Mouse (Mus musculus): ENCODE data around the gene Stag3. TPM values are rescaled to one million over a fixed set of nuclear protein-coding genes. Genes with fewer than 3 reads are reported as not detected.

Stag3 gene
- polyA plus RNA-seq, 1 experiment from 2014 or later = 1.3 TPM

GRCm38 (mm10) chr5:138271232-138271631 is 8.8 kb upstream of the Stag3 start:
- Histone ChIP-seq H3K27ac (replicated peaks) (no peak overlapping the region), H3K9ac (no peak overlapping the region), H3K36me3 (replicated peaks) (no peaks in the 10 kb centered on the region), H3K4me2 (no peak overlapping the region), H3K9me3 (replicated peaks) (no peaks in the 10 kb centered on the region), H3K27me3 (peaks cover 44% of the 10 kb centered on the region), H3K4me3 (replicated peaks) (no peak overlapping the region), H3K4me1 (replicated peaks) (0 out of 2 replicates have a peak, but pooled peaks cover 2% of the 10 kb centered on the region)
- ATAC-seq (ENCODE audit: insufficient read depth) = no peak
- WGBS (ENCODE audit: insufficient replicate concordance) = 26% methylated on average over 3 of the region's 3 CpGs

- Histone ChIP-seq H3K36me3 (replicated peaks) (no peaks in the 10 kb centered on the region), H3K9ac (no peak within 1 kb of the TSS), H3K27me3 (peaks cover 44% of the 10 kb centered on the region), H3K4me3 (replicated peaks) (no peak within 1 kb of the TSS), H3K27ac (replicated peaks) (no peak within 1 kb of the TSS), H3K4me1 (replicated peaks) (0 out of 2 replicates have a peak, but pooled peaks cover 2% of the 10 kb centered on the region), H3K4me2 (no peak within 1 kb of the TSS), H3K9me3 (replicated peaks) (no peaks in the 10 kb centered on the region)
- ATAC-seq (ENCODE audit: insufficient read depth) = no peak
- WGBS (ENCODE audit: insufficient replicate concordance) = 16% methylated on average over 12 of the region's 12 CpGs
Measured at GRCm38 (mm10) chr5:138272409-138272923, 7.6 kb upstream of the Stag3 start, which contains the start of gene Gal3st4. TSS of gene Gal3st4 (minus strand) at chr5:138272840.

- H3K27ac ChIP-seq (replicated peaks) = no peak overlapping the region
- H3K27me3 ChIP-seq = peaks cover 55% of the 10 kb centered on the region
- no peak overlapping the region for H3K4me2 ChIP-seq
- H3K4me1 ChIP-seq (replicated peaks) = peaks cover 3% of the 10 kb centered on the region
- no peaks in the 10 kb centered on the region for H3K36me3 ChIP-seq (replicated peaks)
- no peak for ATAC-seq (ENCODE audit: insufficient read depth)
- H3K9ac ChIP-seq = no peak overlapping the region
- H3K9me3 ChIP-seq (replicated peaks) = no peaks in the 10 kb centered on the region
- 50% methylated on average over 8 of the region's 8 CpGs for WGBS (ENCODE audit: insufficient replicate concordance)
- H3K4me3 ChIP-seq (replicated peaks) = no peak overlapping the region
Measured at GRCm38 (mm10) chr5:138274186-138274585, 5.9 kb upstream of the Stag3 start.

GRCm38 (mm10) chr5:138275216-138276050 is 4.6 kb upstream of the Stag3 start:
- WGBS (ENCODE audit: insufficient replicate concordance) = 64% methylated on average over 41 of the region's 41 CpGs
- no peaks in the 10 kb centered on the region for H3K9me3 ChIP-seq (replicated peaks)
- no peak for ATAC-seq (ENCODE audit: insufficient read depth)
- peaks cover 16% of the 10 kb centered on the region for H3K4me1 ChIP-seq (replicated peaks)
- no peak overlapping the region for H3K4me2 ChIP-seq
- no peak overlapping the region for H3K27ac ChIP-seq (replicated peaks)
- H3K36me3 ChIP-seq (replicated peaks) = no peaks in the 10 kb centered on the region
- peaks cover 56% of the 10 kb centered on the region for H3K27me3 ChIP-seq
- H3K4me3 ChIP-seq (replicated peaks) = no peak overlapping the region
- H3K9ac ChIP-seq = no peak overlapping the region

GRCm38 (mm10) chr5:138277994-138278393 is 2.0 kb upstream of the Stag3 start:
- H3K4me1 ChIP-seq (replicated peaks) = peaks cover 17% of the 10 kb centered on the region
- H3K36me3 ChIP-seq (replicated peaks) = no peaks in the 10 kb centered on the region
- H3K4me2 ChIP-seq = no peak overlapping the region
- H3K27ac ChIP-seq (replicated peaks) = no peak overlapping the region
- H3K27me3 ChIP-seq = peaks cover 31% of the 10 kb centered on the region
- no peak for ATAC-seq (ENCODE audit: insufficient read depth)
- no peak overlapping the region for H3K4me3 ChIP-seq (replicated peaks)
- WGBS (ENCODE audit: insufficient replicate concordance) = 81% methylated on average over 7 of the region's 7 CpGs
- H3K9me3 ChIP-seq (replicated peaks) = no peaks in the 10 kb centered on the region
- no peak overlapping the region for H3K9ac ChIP-seq

GRCm38 (mm10) chr5:138280425-138280768 is 357 bp downstream of the Stag3 start:
- Histone ChIP-seq H3K4me1 (replicated peaks) (peaks cover 15% of the 10 kb centered on the region), H3K4me2 (peak overlapping the region; percentile 79), H3K4me3 (replicated peaks) (peak overlapping the region; percentile 57), H3K27me3 (peaks cover 21% of the 10 kb centered on the region), H3K27ac (replicated peaks) (no peak overlapping the region), H3K9me3 (replicated peaks) (no peaks in the 10 kb centered on the region), H3K9ac (no peak overlapping the region), H3K36me3 (replicated peaks) (no peaks in the 10 kb centered on the region)
- 21% methylated on average over 26 of the region's 26 CpGs for WGBS (ENCODE audit: insufficient replicate concordance)
- no peak for ATAC-seq (ENCODE audit: insufficient read depth)

GRCm38 (mm10) chr5:138280829-138281228 is 789 bp downstream of the Stag3 start:
- Histone ChIP-seq H3K4me2 (peak overlapping the region; percentile 79), H3K36me3 (replicated peaks) (no peaks in the 10 kb centered on the region), H3K4me1 (replicated peaks) (peaks cover 15% of the 10 kb centered on the region), H3K9me3 (replicated peaks) (no peaks in the 10 kb centered on the region), H3K27ac (replicated peaks) (no peak overlapping the region), H3K27me3 (peaks cover 17% of the 10 kb centered on the region), H3K4me3 (replicated peaks) (no peak overlapping the region), H3K9ac (no peak overlapping the region)
- WGBS (ENCODE audit: insufficient replicate concordance) = 71% methylated on average over 15 of the region's 15 CpGs
- ATAC-seq (ENCODE audit: insufficient read depth) = no peak

- Histone ChIP-seq H3K36me3 (replicated peaks) (no peaks in the 10 kb centered on the region), H3K9me3 (replicated peaks) (no peaks in the 10 kb centered on the region), H3K4me3 (replicated peaks) (no peak overlapping the region), H3K9ac (no peak overlapping the region), H3K27ac (replicated peaks) (no peak overlapping the region), H3K4me1 (replicated peaks) (peaks cover 15% of the 10 kb centered on the region), H3K4me2 (no peak overlapping the region), H3K27me3 (peaks cover 16% of the 10 kb centered on the region)
- no peak for ATAC-seq (ENCODE audit: insufficient read depth)
- WGBS (ENCODE audit: insufficient replicate concordance) = 62% methylated on average over 2 of the region's 2 CpGs
Measured at GRCm38 (mm10) chr5:138281798-138282197, 1.8 kb downstream of the Stag3 start.

- no peaks in the 10 kb centered on the region for H3K9me3 ChIP-seq (replicated peaks)
- no peak overlapping the region for H3K9ac ChIP-seq
- WGBS (ENCODE audit: insufficient replicate concordance) = 39% methylated on average over 1 of the region's 1 CpGs
Measured at GRCm38 (mm10) chr5:138283540-138283939, 3.5 kb downstream of the Stag3 start.

GRCm38 (mm10) chr5:138287861-138288260 is 7.8 kb downstream of the Stag3 start:
- no peaks in the 10 kb centered on the region for H3K27me3 ChIP-seq
- H3K27ac ChIP-seq (replicated peaks) = no peak overlapping the region
- WGBS (ENCODE audit: insufficient replicate concordance) = 47% methylated on average over 3 of the region's 3 CpGs
- no peak for ATAC-seq (ENCODE audit: insufficient read depth)
- H3K4me1 ChIP-seq (replicated peaks) = no peaks in the 10 kb centered on the region
- no peak overlapping the region for H3K9ac ChIP-seq
- no peaks in the 10 kb centered on the region for H3K36me3 ChIP-seq (replicated peaks)
- H3K9me3 ChIP-seq (replicated peaks) = no peaks in the 10 kb centered on the region
- no peak overlapping the region for H3K4me2 ChIP-seq
- H3K4me3 ChIP-seq (replicated peaks) = no peak overlapping the region

More at GRCm38 (mm10) chr5:138283540-138283939, 3.5 kb downstream of the Stag3 start:
- no peak for ATAC-seq (ENCODE audit: insufficient read depth)
- H3K4me3 ChIP-seq (replicated peaks) = no peak overlapping the region
- H3K27me3 ChIP-seq = peaks cover 12% of the 10 kb centered on the region
- H3K4me2 ChIP-seq = no peak overlapping the region
- H3K36me3 ChIP-seq (replicated peaks) = no peaks in the 10 kb centered on the region
- peaks cover 15% of the 10 kb centered on the region for H3K4me1 ChIP-seq (replicated peaks)
- no peak overlapping the region for H3K27ac ChIP-seq (replicated peaks)

GRCm38 (mm10) chr5:138291638-138292037 is 11.6 kb downstream of the Stag3 start:
- Histone ChIP-seq H3K9me3 (replicated peaks) (no peaks in the 10 kb centered on the region), H3K4me2 (no peak overlapping the region), H3K4me1 (replicated peaks) (no peaks in the 10 kb centered on the region), H3K27me3 (no peaks in the 10 kb centered on the region), H3K27ac (replicated peaks) (no peak overlapping the region), H3K36me3 (replicated peaks) (no peaks in the 10 kb centered on the region), H3K9ac (no peak overlapping the region), H3K4me3 (replicated peaks) (no peak overlapping the region)
- ATAC-seq (ENCODE audit: insufficient read depth) = no peak
- 35% methylated on average over 1 of the region's 1 CpGs for WGBS (ENCODE audit: insufficient replicate concordance)
